9 mouse cellular contexts compared by ENCODE assay signal in the genomic region with DNA sequence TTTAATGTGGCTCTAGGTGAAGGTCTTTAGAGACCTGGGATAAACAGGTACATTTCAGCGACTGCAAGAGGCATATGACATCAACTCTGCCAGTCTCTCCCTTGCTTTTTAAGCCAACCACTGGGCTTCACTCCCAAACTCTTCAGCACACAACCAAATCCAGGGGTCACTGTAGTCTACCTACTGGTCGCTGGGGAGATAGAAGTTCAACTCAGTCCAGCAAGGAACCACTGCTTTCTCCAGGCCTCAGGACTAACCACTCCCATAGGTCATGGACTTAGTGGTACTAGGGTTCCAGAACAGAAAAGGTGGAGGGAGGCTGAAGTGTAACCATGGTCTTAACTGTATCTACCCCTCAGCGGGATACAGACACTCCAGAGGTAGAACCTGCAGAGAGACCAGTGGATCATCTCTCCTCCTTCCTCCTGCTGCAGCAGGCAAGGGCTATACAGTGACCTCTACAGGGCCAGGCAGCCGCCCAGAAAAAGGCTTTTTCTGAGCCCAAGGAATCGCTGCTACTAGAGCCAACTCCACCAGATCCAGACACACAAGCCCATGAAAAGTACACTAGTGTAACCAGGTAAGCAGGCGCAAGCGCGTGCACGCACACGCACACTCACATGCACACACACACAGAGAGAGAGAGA. TPM values are rescaled to one million over a fixed set of nuclear protein-coding genes. Genes with fewer than 3 reads are reported as not detected.
A peak's percentile ranks its signal among the peaks of the same experiment; 100 is the strongest.
DNase-seq lines count a peak whose midpoint lies in the region; ATAC-seq and TF ChIP-seq lines count a peak whose summit lies in the region.
"Had no signal": no experiment of that assay in that cellular context is flagged by ENCODE, and none has a peak within 500 bp of the region (broad histone marks: within the 10 kb centered on the region; RNA-seq: fewer than 3 reads in every experiment).

No protein-coding gene starts in this region.

- no peak for TF ChIP-seq CTCF in heart, postnatal 0 days (IDR thresholded peaks at IDR 0.05; ENCODE audit: low read depth)
- TF ChIP-seq CTCF in liver, postnatal 0 days (IDR thresholded peaks at IDR 0.05; ENCODE audit: low read depth), result no peak

- peak overlapping the region; percentile 98 for H3K4me2 ChIP-seq in heart, embryonic 11.5 days
- H3K4me2 ChIP-seq in heart, postnatal 0 days (ENCODE audit: low read depth, low read length), result peak overlapping the region; percentile 97
- peak overlapping the region; percentile 94 for H3K4me2 ChIP-seq in liver, postnatal 0 days (ENCODE audit: low read depth, low read length)

- no peak for TF ChIP-seq EP300 in heart, postnatal 0 days (IDR thresholded peaks at IDR 0.05; ENCODE audit: low read depth)
- TF ChIP-seq EP300 in liver, postnatal 0 days (IDR thresholded peaks at IDR 0.05; ENCODE audit: low read depth), result no peak

- H3K36me3 ChIP-seq in heart, embryonic 11.5 days (ENCODE audit: control insufficient read depth, insufficient read depth, low read length), result no peaks in the 10 kb centered on the region
- H3K36me3 ChIP-seq in heart, postnatal 0 days (replicated peaks; ENCODE audit: control insufficient read depth, insufficient read depth, low read length), result no peaks in the 10 kb centered on the region
- H3K36me3 ChIP-seq in liver, postnatal 0 days (replicated peaks; ENCODE audit: insufficient read depth, low read length), result no peaks in the 10 kb centered on the region

- WGBS in heart, embryonic 11.5 days (ENCODE audit: insufficient replicate concordance), result 66% methylated on average over 10 of the region's 10 CpGs
- 75% methylated on average over 10 of the region's 10 CpGs for WGBS in heart, postnatal 0 days
- WGBS in liver, postnatal 0 days (ENCODE audit: insufficient replicate concordance), result 69% methylated on average over 10 of the region's 10 CpGs

- intact Hi-C loops in heart, postnatal 25 days (cut with DNase I), result loop anchor here (2.0 kb wide), 1 partner anchor 14 kb away; no protein-coding TSS in a partner anchor

- peaks cover 32% of the 10 kb centered on the region for H3K27me3 ChIP-seq in heart, embryonic 11.5 days (ENCODE audit: control insufficient read depth, insufficient read depth, low read length)
- peaks cover 7% of the 10 kb centered on the region; the same call in 1 of the 2 replicates for H3K27me3 ChIP-seq in heart, postnatal 0 days (ENCODE audit: control insufficient read depth, insufficient read depth, low read length)
- H3K27me3 ChIP-seq in liver, postnatal 0 days (ENCODE audit: insufficient read depth, low read length), result peaks cover 16% of the 10 kb centered on the region

- peak overlapping the region; percentile 76 for H3K4me3 ChIP-seq in heart, embryonic 11.5 days (ENCODE audit: low read depth, low read length)
- H3K4me3 ChIP-seq in heart, postnatal 0 days (ENCODE audit: low read depth, low read length), result peak overlapping the region; percentile 81
- peak overlapping the region; percentile 64 for H3K4me3 ChIP-seq in liver, postnatal 0 days (ENCODE audit: low read depth, low read length)

- H3K9me3 ChIP-seq in heart, embryonic 11.5 days (replicated peaks; ENCODE audit: control insufficient read depth, low read length), result no peaks in the 10 kb centered on the region
- no peaks in the 10 kb centered on the region for H3K9me3 ChIP-seq in heart, postnatal 0 days (replicated peaks; ENCODE audit: control insufficient read depth, low read length)
- H3K9me3 ChIP-seq in liver, postnatal 0 days (ENCODE audit: low read length), result no peaks in the 10 kb centered on the region

- peaks cover 40% of the 10 kb centered on the region for H3K4me1 ChIP-seq in heart, embryonic 11.5 days (ENCODE audit: control insufficient read depth, insufficient read depth, low read length)
- H3K4me1 ChIP-seq in heart, postnatal 0 days (ENCODE audit: control insufficient read depth, insufficient read depth), result peaks cover 13% of the 10 kb centered on the region; the same call in 1 of the 2 replicates
- H3K4me1 ChIP-seq in liver, postnatal 0 days (ENCODE audit: insufficient read depth), result peaks cover 26% of the 10 kb centered on the region

- no peak for DNase-seq in heart, postnatal 25 days (ENCODE audit: low spot score)
- DNase-seq in cerebellum, adult 9-11 months, result peak; percentile 69
- DNase-seq in heart, postnatal 0 days (ENCODE audit: low spot score), result no peak
- no peak for DNase-seq in liver, postnatal 0 days
- no peak for DNase-seq in right cerebral cortex, postnatal 10 days (ENCODE audit: low spot score in 2 of 2)
- DNase-seq in spleen, adult 12 weeks (ENCODE audit: low spot score), result no peak
- DNase-seq in spleen, postnatal 36 days (ENCODE audit: low spot score in 2 of 2), result no peak

- no peak overlapping the region for H3K27ac ChIP-seq in heart, embryonic 11.5 days (ENCODE audit: low read depth, low read length)
- H3K27ac ChIP-seq in heart, postnatal 0 days (ENCODE audit: low read depth), result peak overlapping the region; percentile 91
- no peak overlapping the region for H3K27ac ChIP-seq in liver, postnatal 0 days (ENCODE audit: low read depth)

- no peak for ATAC-seq in heart, embryonic 11.5 days (replicated peaks; ENCODE audit: insufficient number of reproducible peaks, low FRiP score, low TSS enrichment)
- ATAC-seq in heart, postnatal 0 days (ENCODE audit: insufficient read depth, low read depth), result no peak
- no peak for ATAC-seq in liver, postnatal 0 days

- H3K9ac ChIP-seq in heart, embryonic 11.5 days (ENCODE audit: low read depth, low read length), result peak overlapping the region; percentile 80; the same call in 1 of the 2 replicates
- H3K9ac ChIP-seq in heart, postnatal 0 days (replicated peaks; ENCODE audit: low read depth, low read length), result peak overlapping the region; percentile 83
- no peak overlapping the region; the same call in 1 of the 2 replicates for H3K9ac ChIP-seq in liver, postnatal 0 days (replicated peaks)

RNA-seq across cellular contexts. Expression of a gene that starts 1.3 kb away (rescaled TPM):
- polyA plus RNA-seq in heart, embryonic 11.5 days (2014; fragmentation: Nextera tagmentation; extraction: Ambion mirVana), result 52.7 and 58.0 TPM in 2 replicates
- 100 to 1,000 TPM in 1 of 2 experiments, 10 to 100 TPM in 1; 96.0 to 135 TPM for total RNA-seq in heart, postnatal 25 days (2021)
- 87.9 and 118 TPM in 2 replicates for total RNA-seq in heart, postnatal 0 days (2014; rRNA removed; ENCODE audit: low replicate concordance)
- 61.9 and 68.1 TPM in 2 replicates for polyA plus RNA-seq in heart, postnatal 0 days (2015; fragmentation: Nextera tagmentation; extraction: Ambion mirVana)
- polyA plus RNA-seq in liver, postnatal 0 days (2015; fragmentation: Nextera tagmentation; extraction: Ambion mirVana), result 12.5 and 13.3 TPM in 2 replicates

RNA-seq across cellular contexts. Expression of a gene that starts 9.4 kb away (rescaled TPM):
- polyA plus RNA-seq in heart, embryonic 11.5 days (2014; fragmentation: Nextera tagmentation; extraction: Ambion mirVana), result not detected in 2 replicates
- total RNA-seq in heart, postnatal 25 days (2021), result not detected
- not detected in 2 replicates for total RNA-seq in heart, postnatal 0 days (2014; rRNA removed; ENCODE audit: low replicate concordance)
- not detected in 2 replicates for polyA plus RNA-seq in heart, postnatal 0 days (2015; fragmentation: Nextera tagmentation; extraction: Ambion mirVana)
- not detected in 2 replicates for polyA plus RNA-seq in liver, postnatal 0 days (2015; fragmentation: Nextera tagmentation; extraction: Ambion mirVana)
- total RNA-seq: CH12.LX had no signal

RNA-seq across cellular contexts. Expression of a gene that starts 16.4 kb away (rescaled TPM):
- 9.1 and 9.8 TPM in 2 replicates for polyA plus RNA-seq in heart, embryonic 11.5 days (2014; fragmentation: Nextera tagmentation; extraction: Ambion mirVana)
- total RNA-seq in heart, postnatal 25 days (2021), result 1 to 10 TPM; 2.8 to 3.4 TPM
- 3.7 and 10.0 TPM in 2 replicates for total RNA-seq in heart, postnatal 0 days (2014; rRNA removed; ENCODE audit: low replicate concordance)
- polyA plus RNA-seq in heart, postnatal 0 days (2015; fragmentation: Nextera tagmentation; extraction: Ambion mirVana), result 5.7 and 7.3 TPM in 2 replicates
- 3.6 and 4.3 TPM in 2 replicates for polyA plus RNA-seq in liver, postnatal 0 days (2015; fragmentation: Nextera tagmentation; extraction: Ambion mirVana)

RNA-seq across cellular contexts. Expression of a gene that starts 16.4 kb away (rescaled TPM):
- 46.7 and 50.6 TPM in 2 replicates for polyA plus RNA-seq in heart, embryonic 11.5 days (2014; fragmentation: Nextera tagmentation; extraction: Ambion mirVana)
- 100 to 1,000 TPM in 1 of 2 experiments, 10 to 100 TPM in 1; 93.9 to 101 TPM for total RNA-seq in heart, postnatal 25 days (2021)
- total RNA-seq in heart, postnatal 0 days (2014; rRNA removed; ENCODE audit: low replicate concordance), result 55.4 and 88.7 TPM in 2 replicates
- polyA plus RNA-seq in heart, postnatal 0 days (2015; fragmentation: Nextera tagmentation; extraction: Ambion mirVana), result 29.2 and 34.4 TPM in 2 replicates
- 9.3 and 11.3 TPM in 2 replicates for polyA plus RNA-seq in liver, postnatal 0 days (2015; fragmentation: Nextera tagmentation; extraction: Ambion mirVana)

RNA-seq across cellular contexts. Expression of a gene that starts 20.6 kb away (rescaled TPM):
- polyA plus RNA-seq in heart, embryonic 11.5 days (2014; fragmentation: Nextera tagmentation; extraction: Ambion mirVana), result 19.7 and 22.0 TPM in 2 replicates
- 10 to 100 TPM; 17.5 to 17.9 TPM for total RNA-seq in heart, postnatal 25 days (2021)
- total RNA-seq in heart, postnatal 0 days (2014; rRNA removed; ENCODE audit: low replicate concordance), result 25.4 and 27.5 TPM in 2 replicates
- polyA plus RNA-seq in heart, postnatal 0 days (2015; fragmentation: Nextera tagmentation; extraction: Ambion mirVana), result 7.8 TPM in 2 replicates
- 7.2 and 7.6 TPM in 2 replicates for polyA plus RNA-seq in liver, postnatal 0 days (2015; fragmentation: Nextera tagmentation; extraction: Ambion mirVana)
